Comparison of ENCODE assay signal across 22 mouse cellular contexts in the genomic region with DNA sequence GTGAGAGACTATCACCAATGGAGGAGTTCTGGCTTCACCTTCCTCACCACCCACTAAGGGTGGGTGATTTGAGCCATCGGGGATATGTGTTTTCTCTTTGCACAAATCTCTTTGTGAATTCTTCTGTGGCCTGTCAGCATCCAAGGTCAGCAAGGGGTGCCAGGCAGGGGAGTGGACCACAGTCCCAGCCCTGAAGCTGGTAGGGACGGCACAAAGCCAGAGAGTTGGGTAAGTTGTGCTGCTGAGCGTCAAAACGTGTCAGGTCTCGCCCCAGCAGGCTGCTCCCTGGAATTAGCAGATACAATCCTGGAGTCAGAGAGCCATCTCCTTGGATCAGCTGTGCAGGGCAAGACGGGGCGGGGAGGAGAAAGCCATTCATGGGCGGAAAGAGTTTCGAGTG.
DNase-seq lines count a peak whose midpoint lies in the region; ATAC-seq and TF ChIP-seq lines count a peak whose summit lies in the region.
"Had no signal": no experiment of that assay in that cellular context is flagged by ENCODE, and none has a peak within 500 bp of the region (broad histone marks: within the 10 kb centered on the region; RNA-seq: fewer than 3 reads in every experiment).

No protein-coding gene starts in this region.

- no peaks in the 10 kb centered on the region for H3K9me3 ChIP-seq in hindbrain, postnatal 0 days (ENCODE audit: low read length)
- H3K9me3 ChIP-seq: embryonic facial prominence, embryonic 15.5 days; forebrain, embryonic 10.5 days; hindbrain, embryonic 12.5 days had no signal

- no peak overlapping the region for H3K9ac ChIP-seq in hindbrain, postnatal 0 days (replicated peaks; ENCODE audit: low read length)
- H3K9ac ChIP-seq: embryonic facial prominence, embryonic 15.5 days; hindbrain, embryonic 12.5 days had no signal

- H3K4me1 ChIP-seq in hindbrain, postnatal 0 days (ENCODE audit: insufficient read depth, low read length), result peaks cover 10% of the 10 kb centered on the region

- no peak for ATAC-seq in hindbrain, postnatal 0 days
- ATAC-seq: activated CD4-positive, CD25-positive, alpha-beta regulatory T cell, adult 4 months; forebrain, embryonic 14.5 days; hindbrain, embryonic 16.5 days; Patski had no signal

- H3K4me2 ChIP-seq in hindbrain, postnatal 0 days (ENCODE audit: low read depth, low read length), result no peak overlapping the region
- H3K4me2 ChIP-seq: embryonic facial prominence, embryonic 15.5 days; hindbrain, embryonic 12.5 days had no signal

- 80% methylated on average over 9 of the region's 9 CpGs for WGBS in hindbrain, postnatal 0 days

- H3K4me3 ChIP-seq in hindbrain, postnatal 0 days (ENCODE audit: low read length), result no peak overlapping the region
- H3K4me3 ChIP-seq: embryonic facial prominence, embryonic 15.5 days; erythroblast, embryonic 14.5 days; forebrain, embryonic 10.5 days; hindbrain, embryonic 12.5 days had no signal

- DNase-seq in cerebellum, postnatal 10 days, result peak; percentile 36 to 43
- no peak for DNase-seq in cerebellum, adult 9-10 months
- peak; percentile 20 for DNase-seq in lung, postnatal 10 days
- DNase-seq in lung, adult 18-20 months, result no peak
- DNase-seq in adrenal gland, postnatal 10 days, result peak; percentile 71
- DNase-seq in adrenal gland, postnatal 36 days, result peak; percentile 74 to 84
- DNase-seq in hindbrain, postnatal 0 days (ENCODE audit: low spot score), result no peak
- DNase-seq in left cerebral cortex, adult 9 months (ENCODE audit: low spot score in 2 of 2), result no peak
- DNase-seq: cerebellum, adult 18-20 months; embryo, embryonic 11 days; gastrocnemius, postnatal 36 days; heart, postnatal 10 days; heart, postnatal 4 days; kidney, adult 11 months had no signal

- no peak overlapping the region for H3K27ac ChIP-seq in hindbrain, postnatal 0 days
- H3K27ac ChIP-seq: embryonic facial prominence, embryonic 15.5 days; forebrain, embryonic 10.5 days; hindbrain, embryonic 12.5 days had no signal

- no peaks in the 10 kb centered on the region for H3K27me3 ChIP-seq in hindbrain, postnatal 0 days (ENCODE audit: insufficient read depth, low read length)
- H3K27me3 ChIP-seq: embryonic facial prominence, embryonic 15.5 days; hindbrain, embryonic 12.5 days; Patski had no signal

- H3K36me3 ChIP-seq in hindbrain, postnatal 0 days (ENCODE audit: insufficient read depth, low read length), result no peaks in the 10 kb centered on the region
- H3K36me3 ChIP-seq: embryonic facial prominence, embryonic 15.5 days; forebrain, embryonic 10.5 days; hindbrain, embryonic 12.5 days had no signal

- TF ChIP-seq CTCF in hindbrain, postnatal 0 days (IDR thresholded peaks at IDR 0.05; ENCODE audit: low read depth), result no peak

Comparison
In these comparisons a context has a peak if more than half of its experiments do, and no peak if none do; other contexts are left out.
1. DNase-seq: peak in cerebellum, postnatal 10 days (2 of 2), lung, postnatal 10 days (single experiment), adrenal gland, postnatal 10 days (single experiment) and adrenal gland, postnatal 36 days (2 of 2); none in cerebellum, adult 9-10 months (single experiment), lung, adult 18-20 months (0 of 2), hindbrain, postnatal 0 days (single experiment) and left cerebral cortex, adult 9 months (0 of 2).